Mouse (Mus musculus): ENCODE measurements around the gene Pdik1l. TPM values are rescaled to one million over a fixed set of nuclear protein-coding genes. Genes with fewer than 3 reads are reported as not detected.

Pdik1l gene
- total RNA-seq (2023) = 10 to 100 TPM; 12.1 to 15.9 TPM

DNA sequence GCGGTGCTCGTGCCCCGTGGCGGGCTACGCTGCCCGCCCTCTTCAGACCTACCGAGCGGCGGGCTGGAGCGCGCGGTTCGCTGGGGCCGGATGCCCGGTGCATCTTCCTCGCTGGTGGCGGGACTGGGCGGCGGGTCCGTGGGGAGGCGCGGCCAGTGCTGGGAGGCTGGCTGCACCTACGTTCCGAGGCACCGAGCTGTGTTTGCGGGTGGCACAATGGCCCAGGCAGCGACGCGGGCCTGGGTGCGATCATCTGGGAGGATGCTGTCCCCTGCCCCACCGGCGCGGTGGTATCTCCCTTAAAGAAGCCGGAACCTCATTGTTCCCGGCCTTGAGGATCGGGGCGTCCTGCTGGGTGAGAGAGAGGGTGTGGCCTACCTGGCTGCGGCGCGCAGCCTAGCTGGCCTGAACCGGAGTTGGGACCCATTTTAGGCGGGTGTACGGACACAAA, at the start of gene Pdik1l:
TSS of gene Pdik1l (minus strand) at position 321 of the 451 bp plus-strand sequence.

DNA sequence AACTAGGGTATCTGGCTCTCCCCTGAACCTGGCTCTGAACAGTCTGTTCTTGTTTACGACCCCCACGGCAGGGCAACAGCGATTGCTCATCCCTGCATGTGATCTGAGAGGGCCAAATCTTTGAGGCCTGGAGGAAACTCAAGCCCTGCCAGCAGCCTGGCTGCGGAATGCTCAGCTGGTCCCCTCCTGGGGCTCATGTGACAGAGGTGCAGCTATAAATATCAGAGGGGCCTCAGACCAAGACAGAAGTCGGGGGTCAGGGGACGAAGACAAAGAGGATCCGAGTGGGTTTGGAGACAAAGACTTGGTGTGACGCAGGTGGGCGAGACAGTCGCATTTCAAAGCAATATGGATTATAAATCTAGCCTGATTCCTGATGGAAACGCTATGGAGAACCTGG, 27.2 kb upstream of the Pdik1l start, which contains the start of gene Trim63:
TSS of gene Trim63 (plus strand) at position 245 of the 400 bp plus-strand sequence.

DNA sequence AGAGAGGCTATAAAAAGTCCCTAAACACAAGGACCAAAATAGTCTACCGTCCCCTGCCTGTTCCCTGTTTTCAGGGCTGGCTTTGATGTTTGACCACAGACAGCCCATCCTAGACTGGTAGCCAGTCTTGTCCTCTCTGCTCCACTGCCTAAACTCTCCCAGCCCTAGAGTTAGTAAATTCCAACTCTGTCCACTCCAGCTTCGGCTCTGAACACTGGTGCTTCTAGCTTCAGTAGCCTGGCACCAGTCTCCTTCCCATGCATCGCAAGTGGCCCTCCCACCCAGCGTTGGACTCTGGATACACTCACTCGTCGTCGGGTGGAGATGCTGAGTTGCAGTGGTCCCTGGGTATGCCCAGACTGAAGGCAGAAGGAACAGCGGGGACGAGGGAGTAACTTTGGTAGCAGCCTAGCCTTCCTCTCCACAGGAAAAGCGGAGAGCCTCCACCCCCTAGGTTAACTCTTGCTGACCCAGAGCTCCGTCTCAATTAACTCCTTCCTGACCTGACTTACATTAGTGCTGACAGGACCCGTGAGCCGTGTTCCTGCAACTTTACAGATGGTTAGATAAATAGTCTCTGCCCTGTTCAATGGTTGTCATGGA, 33.9 kb downstream of the Pdik1l start, which contains the start of gene Grrp1:
TSS of gene Grrp1 (minus strand) at position 385 of the 603 bp plus-strand sequence.

DNA sequence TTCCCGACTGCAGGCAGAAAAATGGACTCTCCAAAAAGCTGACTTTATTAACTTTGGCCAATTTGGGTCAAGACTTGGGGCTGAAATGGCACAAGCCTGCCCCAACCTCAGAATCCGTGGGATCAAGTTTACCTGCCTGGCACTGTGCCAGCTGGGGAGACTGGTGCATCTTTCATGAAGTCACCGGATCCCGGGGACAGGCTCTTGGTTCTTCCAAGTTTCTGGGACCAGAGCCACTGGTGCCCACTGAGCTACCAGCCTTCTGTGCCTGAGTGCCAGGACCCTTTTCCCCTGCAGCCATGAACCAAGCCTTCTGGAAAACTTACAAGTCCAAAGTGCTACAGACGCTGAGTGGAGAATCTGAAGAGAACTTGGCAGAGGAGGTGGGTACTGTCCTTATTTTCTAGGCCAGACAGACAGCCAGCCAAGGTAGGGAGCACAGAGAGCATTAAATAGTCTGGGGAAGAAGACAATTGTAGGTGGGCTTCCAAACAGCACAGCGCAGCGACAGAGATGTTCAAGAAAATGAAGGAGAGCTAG, 40.9 kb downstream of the Pdik1l start, which contains the start of gene Gm30191:
TSS of gene Gm30191 (plus strand) at position 217 of the 540 bp plus-strand sequence.

DNA sequence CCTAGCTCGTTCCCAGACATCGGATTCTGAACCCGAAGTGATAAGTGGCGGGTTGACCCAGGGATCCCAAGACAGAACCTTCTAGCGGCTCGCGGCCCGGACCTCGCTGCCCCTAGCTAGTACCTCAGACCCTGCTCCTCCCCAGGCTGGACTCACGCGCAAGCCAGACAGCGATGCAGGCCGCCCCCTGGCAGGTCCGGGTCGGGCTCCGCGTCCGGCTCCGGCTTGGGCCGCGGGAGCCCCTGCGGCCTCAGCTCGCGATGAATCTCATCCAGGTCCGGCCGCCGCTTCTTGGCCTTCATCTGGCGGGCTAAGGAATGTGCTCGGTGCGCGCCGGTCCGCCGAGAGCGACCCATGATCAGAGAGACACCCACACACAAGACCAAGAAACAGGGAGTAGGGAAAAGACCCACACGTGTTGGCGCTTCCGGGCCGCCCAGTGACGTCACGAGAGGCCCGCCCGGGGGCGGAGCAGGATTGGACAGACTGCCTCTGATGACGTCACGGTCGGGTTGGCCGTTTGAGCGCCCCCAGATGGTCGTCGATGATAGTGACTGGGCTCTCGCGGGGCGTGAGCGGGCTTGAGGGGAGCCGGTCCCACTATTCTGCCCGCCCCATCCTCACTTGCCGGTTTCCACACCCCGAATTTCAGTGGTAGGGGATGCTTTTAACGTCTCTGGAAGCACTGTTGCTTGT, 42.4 kb downstream of the Pdik1l start, which contains the start of gene Zfp593:
TSS of gene Zfp593 (minus strand) at position 445 of the 696 bp plus-strand sequence.

DNA sequence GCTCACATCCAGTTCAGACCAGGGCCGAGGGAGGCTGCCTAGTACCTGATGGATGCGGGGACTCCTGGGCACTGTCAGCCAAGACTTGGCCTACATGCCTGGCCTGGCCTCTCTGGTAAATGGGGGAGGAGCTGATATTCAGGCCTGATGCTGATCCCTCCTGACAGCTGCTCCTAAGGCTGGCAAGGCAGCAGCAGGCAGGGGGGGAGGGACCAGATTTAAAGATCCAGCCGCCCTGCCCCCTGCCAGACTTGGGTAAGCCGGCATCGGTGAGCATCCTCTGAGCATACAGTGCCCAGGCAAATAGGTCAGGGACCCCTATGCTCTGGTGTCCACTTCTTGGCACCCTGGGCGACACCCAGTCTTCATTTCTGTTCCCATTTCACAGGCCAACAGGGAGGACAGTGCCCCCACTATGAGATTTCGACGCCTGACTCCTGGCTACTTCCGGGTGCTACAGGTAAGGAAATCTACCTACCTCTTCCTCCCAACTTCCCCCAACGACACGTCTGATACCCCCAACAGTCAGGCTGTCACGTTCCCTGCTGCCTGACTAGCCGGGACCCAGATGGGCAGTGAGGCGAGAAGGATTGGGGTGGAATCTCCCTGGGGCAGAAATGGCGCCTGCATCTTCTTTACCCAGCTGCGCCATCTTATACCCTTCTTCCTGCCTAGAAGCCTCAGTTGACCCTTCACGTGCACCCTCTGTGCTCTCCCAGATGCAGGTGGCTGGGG, 44.0 kb downstream of the Pdik1l start, which contains the start of gene E130218I03Rik:
TSS of gene E130218I03Rik (plus strand) at position 147 of the 735 bp plus-strand sequence.

DNA sequence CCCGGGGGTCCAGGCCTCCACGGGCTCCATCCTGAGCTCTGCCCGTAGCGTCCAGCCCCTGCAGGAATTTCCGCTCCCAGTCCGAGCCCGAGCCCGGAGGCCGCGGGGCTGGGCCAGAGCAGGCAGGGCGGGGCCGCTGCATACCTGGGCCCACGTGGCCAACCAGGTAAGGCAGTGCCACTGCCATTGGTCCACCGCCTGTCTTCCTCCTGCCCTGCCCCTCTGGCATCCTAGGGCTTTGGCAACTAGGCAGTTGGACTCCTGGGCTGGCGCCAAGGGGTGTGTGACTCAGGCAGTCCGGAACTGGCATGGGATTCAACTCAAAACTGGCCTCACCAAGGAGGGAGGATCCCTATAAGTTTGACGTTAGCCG, 49.4 kb downstream of the Pdik1l start, which contains the start of gene Cnksr1:
TSS of gene Cnksr1 (minus strand) at position 121 of the 373 bp plus-strand sequence.

DNA sequence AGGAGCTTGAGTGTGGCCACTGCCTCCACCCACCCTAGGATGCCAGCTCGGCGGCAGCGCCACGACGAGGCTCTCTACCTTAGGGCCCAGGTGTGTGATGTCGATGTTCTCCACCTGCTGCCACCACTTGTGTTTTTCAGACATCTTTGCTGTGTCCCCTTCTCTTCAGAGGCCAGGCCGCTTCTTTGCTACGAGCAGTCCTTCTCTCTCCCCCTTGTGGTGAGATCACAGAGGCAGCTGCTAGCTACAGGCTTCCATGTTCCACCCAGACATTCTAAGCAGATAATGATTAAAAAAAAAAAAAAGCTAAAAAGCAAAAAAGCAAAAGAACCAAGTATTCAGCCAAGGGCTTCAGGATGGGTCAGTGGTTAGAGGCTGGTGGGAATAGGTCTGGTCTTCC, 60.5 kb downstream of the Pdik1l start, which contains the start of gene Catsper4:
TSS of gene Catsper4 (minus strand) at position 190 of the 400 bp plus-strand sequence.

Other genes with a start within 250 kb of the Pdik1l start
- under 1 TPM in 1 of 2 experiments, not detected in 1; 0.24 TPM for gene Zfp683, start 234.1 kb downstream of the Pdik1l start, total RNA-seq (2023)
- gene Crybg2, start 227.1 kb downstream of the Pdik1l start, total RNA-seq (2023) = under 1 TPM; 0.42 to 0.44 TPM
- gene Cd52, start 192.8 kb downstream of the Pdik1l start, total RNA-seq (2023) = 1,000 to 10,000 TPM; 1,669 to 1,713 TPM
- gene Ubxn11, start 185.3 kb downstream of the Pdik1l start, total RNA-seq (2023) = 1 to 10 TPM; 6.1 to 8.0 TPM
- gene Sh3bgrl3, start 159.1 kb downstream of the Pdik1l start, total RNA-seq (2023) = 1,000 to 10,000 TPM; 1,034 to 1,041 TPM
- 10 to 100 TPM; 13.1 to 18.9 TPM for gene Cep85, start 100.8 kb downstream of the Pdik1l start, total RNA-seq (2023)
- not detected for gene Gm7534, start 84.9 kb downstream of the Pdik1l start, total RNA-seq (2023)
- not detected for gene Catsper4, start 60.5 kb downstream of the Pdik1l start, total RNA-seq (2023)
- gene Cnksr1, start 49.5 kb downstream of the Pdik1l start, total RNA-seq (2023) = not detected
- not detected for gene E130218I03Rik, start 44.2 kb downstream of the Pdik1l start, total RNA-seq (2023)
- 1 to 10 TPM; 3.8 to 4.7 TPM for gene Zfp593, start 42.3 kb downstream of the Pdik1l start, total RNA-seq (2023)
- gene Gm30191, start 41.0 kb downstream of the Pdik1l start, total RNA-seq (2023) = not detected
- gene Grrp1, start 33.8 kb downstream of the Pdik1l start, total RNA-seq (2023) = not detected
- not detected for gene Trim63, start 27.2 kb upstream of the Pdik1l start, total RNA-seq (2023)
- under 1 TPM in 1 of 2 experiments, not detected in 1; 0.51 TPM for gene Slc30a2, start 55.3 kb upstream of the Pdik1l start, total RNA-seq (2023)
- not detected for gene Extl1, start 96.0 kb upstream of the Pdik1l start, total RNA-seq (2023)
- 10 to 100 TPM; 12.9 to 16.8 TPM for gene Pafah2, start 108.4 kb upstream of the Pdik1l start, total RNA-seq (2023)
- gene Stmn1, start 180.4 kb upstream of the Pdik1l start, total RNA-seq (2023) = 100 to 1,000 TPM; 214 to 233 TPM
- 10 to 100 TPM; 31.3 to 32.0 TPM for gene Paqr7, start 208.8 kb upstream of the Pdik1l start, total RNA-seq (2023)
- 1 to 10 TPM; 4.7 to 6.8 TPM for gene Aunip, start 223.1 kb upstream of the Pdik1l start, total RNA-seq (2023)
- 10 to 100 TPM; 37.2 to 40.0 TPM for gene Mtfr1l, start 247.5 kb upstream of the Pdik1l start, total RNA-seq (2023)

All from neutrophil, adult 59 days (primary cell).